Mouse (Mus musculus): ENCODE data around the gene Anks4b. TPM values are rescaled to one million over a fixed set of nuclear protein-coding genes. Genes with fewer than 3 reads are reported as not detected.

Anks4b gene
- polyA plus RNA-seq, 1 experiment from 2014 or later = not detected

DNA sequence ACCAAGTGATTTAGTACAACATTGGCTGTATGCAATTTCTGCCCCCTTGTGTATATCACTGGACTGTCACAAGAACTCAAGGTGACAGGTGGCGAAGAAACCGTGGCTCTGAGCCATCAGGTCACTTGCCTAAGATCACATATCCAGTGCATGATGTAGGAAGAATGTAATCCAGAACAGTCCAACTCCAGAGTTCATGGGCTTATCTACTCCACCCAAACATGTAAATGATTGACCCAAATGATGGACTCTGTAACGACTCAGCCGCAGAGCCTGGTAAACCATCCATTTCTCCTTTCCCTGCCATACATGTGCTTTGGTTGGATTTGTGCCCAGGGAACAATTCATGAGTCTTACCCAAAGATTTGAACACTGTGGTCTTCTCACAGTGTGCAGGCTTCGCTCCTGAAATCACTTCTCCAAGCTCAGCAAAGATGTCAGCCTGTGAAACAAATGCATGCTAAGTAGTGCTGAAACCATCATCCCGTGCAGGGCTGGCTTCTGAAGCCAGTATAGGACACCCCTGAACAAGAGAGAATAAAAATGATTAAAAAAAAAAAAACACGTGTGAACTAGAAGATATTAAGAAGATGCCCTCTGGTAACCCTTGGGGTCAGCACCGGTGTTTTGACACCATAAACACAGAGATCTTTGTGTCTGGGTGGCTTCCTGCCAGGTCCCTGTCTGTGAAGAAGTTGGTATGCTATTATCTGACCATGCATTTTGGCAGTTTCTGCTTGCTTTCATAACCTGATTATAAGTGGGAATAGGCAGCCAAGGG lies 15.9 kb downstream of the Anks4b start:
- Histone ChIP-seq H3K4me3 (no peak overlapping the region), H3K4me2 (no peak overlapping the region), H3K4me1 (replicated peaks) (peaks cover 7% of the 10 kb centered on the region), H3K27ac (peak overlapping the region; percentile 26; the same call in 1 of the 2 replicates), H3K9me3 (replicated peaks) (no peaks in the 10 kb centered on the region), H3K27me3 (no peaks in the 10 kb centered on the region), H3K9ac (no peak overlapping the region), H3K36me3 (no peaks in the 10 kb centered on the region)
- ATAC-seq (replicated peaks; ENCODE audit: insufficient number of reproducible peaks, insufficient read depth, low FRiP score, low read depth) = no peak
- WGBS = 54% methylated on average over 8 of the region's 8 CpGs

DNA sequence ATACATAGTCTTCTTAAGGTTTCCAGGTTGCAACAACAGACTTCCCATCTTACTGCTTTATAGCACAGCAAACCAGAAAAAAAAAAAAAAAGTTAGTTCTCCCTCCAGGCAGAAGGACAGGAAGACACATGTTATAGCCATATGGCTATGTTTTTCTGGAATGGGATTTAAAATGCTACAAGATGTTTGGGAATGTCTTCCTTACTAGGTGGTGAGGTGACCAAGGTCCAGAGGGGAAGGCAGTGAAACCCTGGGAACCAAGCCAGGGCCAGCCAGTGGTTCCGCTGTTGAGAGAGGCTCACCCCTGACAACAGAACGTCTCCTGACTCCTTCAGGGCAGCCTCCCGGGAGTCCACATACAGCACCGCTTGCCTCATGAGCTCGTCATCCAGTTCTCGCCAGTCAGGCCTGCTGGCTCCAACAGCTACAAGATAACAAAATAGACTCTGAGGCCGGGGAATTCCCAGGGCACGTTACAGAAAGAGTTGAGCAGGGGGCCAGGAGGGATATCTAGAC lies 16.6 kb downstream of the Anks4b start:
- ATAC-seq (replicated peaks; ENCODE audit: insufficient number of reproducible peaks, insufficient read depth, low FRiP score, low read depth) = peak; percentile 76
- Histone ChIP-seq H3K9me3 (replicated peaks) (no peaks in the 10 kb centered on the region), H3K27me3 (no peaks in the 10 kb centered on the region), H3K4me3 (no peak overlapping the region), H3K36me3 (no peaks in the 10 kb centered on the region), H3K27ac (peak overlapping the region; percentile 26), H3K4me2 (no peak overlapping the region), H3K4me1 (replicated peaks) (peaks cover 7% of the 10 kb centered on the region), H3K9ac (no peak overlapping the region)
- WGBS = 13% methylated on average over 8 of the region's 8 CpGs

DNA sequence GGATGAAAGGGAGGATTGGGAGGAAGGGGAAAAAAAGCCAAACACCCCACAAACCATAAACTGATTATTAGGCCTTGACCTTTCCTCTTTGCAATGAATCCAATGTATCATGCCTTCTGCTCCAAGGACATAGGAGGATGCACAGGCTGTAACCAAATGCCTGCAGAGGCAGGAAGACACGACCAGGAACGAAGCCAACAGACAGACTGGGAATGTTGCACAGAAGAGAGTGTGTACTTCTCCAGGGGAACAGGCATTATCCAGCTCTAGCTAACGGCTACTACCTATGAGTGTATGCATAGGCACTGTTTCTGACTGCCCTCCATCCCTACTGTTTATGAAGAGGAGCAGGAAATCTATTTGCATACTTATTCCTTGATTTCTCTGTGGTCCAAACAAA lies 18.5 kb downstream of the Anks4b start:
- H3K4me2 ChIP-seq = no peak overlapping the region
- no peaks in the 10 kb centered on the region for H3K27me3 ChIP-seq
- no peak overlapping the region for H3K27ac ChIP-seq
- ATAC-seq (replicated peaks; ENCODE audit: insufficient number of reproducible peaks, insufficient read depth, low FRiP score, low read depth) = no peak
- 40% methylated on average over 3 of the region's 3 CpGs for WGBS
- H3K9ac ChIP-seq = no peak overlapping the region
- no peaks in the 10 kb centered on the region for H3K36me3 ChIP-seq
- peaks cover 7% of the 10 kb centered on the region for H3K4me1 ChIP-seq (replicated peaks)
- no peaks in the 10 kb centered on the region for H3K9me3 ChIP-seq (replicated peaks)
- no peak overlapping the region for H3K4me3 ChIP-seq

DNA sequence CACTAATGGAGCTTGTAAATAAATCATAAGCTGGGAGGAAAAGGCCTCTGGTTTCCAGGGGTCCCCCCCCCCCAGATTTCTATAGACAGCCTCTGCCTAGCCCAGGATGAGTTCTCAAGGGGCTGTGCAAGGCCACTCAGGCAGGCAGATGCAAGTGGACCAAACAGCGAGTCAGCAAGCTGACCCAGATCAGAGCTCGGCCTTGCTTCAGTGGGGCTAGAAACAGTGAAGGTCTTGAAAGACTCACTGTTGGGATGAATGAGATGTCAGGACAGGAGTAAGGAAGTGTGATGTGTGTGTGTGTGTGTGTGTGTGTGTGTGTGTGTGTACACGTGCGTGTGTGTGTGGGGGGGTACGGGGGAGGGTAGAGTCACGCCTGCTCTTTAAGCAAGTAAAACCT lies 19.2 kb downstream of the Anks4b start:
- 78% methylated on average over 6 of the region's 6 CpGs for WGBS
- no peak overlapping the region for H3K9ac ChIP-seq
- H3K27ac ChIP-seq = no peak overlapping the region
- H3K36me3 ChIP-seq = no peaks in the 10 kb centered on the region
- peaks cover 7% of the 10 kb centered on the region for H3K4me1 ChIP-seq (replicated peaks)
- H3K9me3 ChIP-seq (replicated peaks) = no peaks in the 10 kb centered on the region
- H3K27me3 ChIP-seq = no peaks in the 10 kb centered on the region
- no peak overlapping the region for H3K4me2 ChIP-seq
- H3K4me3 ChIP-seq = no peak overlapping the region
- ATAC-seq (replicated peaks; ENCODE audit: insufficient number of reproducible peaks, insufficient read depth, low FRiP score, low read depth) = no peak

DNA sequence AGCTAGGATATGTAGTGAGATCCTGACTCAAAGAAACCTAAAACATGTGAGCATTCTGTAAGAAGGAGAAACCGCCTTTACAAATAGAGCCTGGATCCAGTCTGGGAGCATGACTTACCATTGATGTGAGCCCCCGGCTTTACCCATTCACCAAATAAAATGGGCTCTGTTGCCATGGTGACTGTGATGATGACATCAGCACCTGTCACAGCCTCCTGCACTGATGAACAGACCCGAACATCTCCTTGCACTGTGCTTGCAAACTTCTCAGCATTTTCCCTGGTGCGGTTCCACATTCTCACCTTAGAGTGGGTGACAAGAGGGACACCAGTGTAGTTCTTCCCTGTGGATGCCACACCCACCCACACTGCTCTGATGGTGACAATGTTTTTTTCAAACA lies 21.5 kb downstream of the Anks4b start:
- ATAC-seq (replicated peaks; ENCODE audit: insufficient number of reproducible peaks, insufficient read depth, low FRiP score, low read depth) = no peak
- Histone ChIP-seq H3K9ac (no peak overlapping the region), H3K36me3 (no peaks in the 10 kb centered on the region), H3K9me3 (replicated peaks) (no peaks in the 10 kb centered on the region), H3K4me3 (no peak overlapping the region), H3K27ac (no peak overlapping the region), H3K27me3 (peaks cover 12% of the 10 kb centered on the region), H3K4me2 (no peak overlapping the region), H3K4me1 (replicated peaks) (peaks cover 3% of the 10 kb centered on the region)
- WGBS = 78% methylated on average over 4 of the region's 4 CpGs

DNA sequence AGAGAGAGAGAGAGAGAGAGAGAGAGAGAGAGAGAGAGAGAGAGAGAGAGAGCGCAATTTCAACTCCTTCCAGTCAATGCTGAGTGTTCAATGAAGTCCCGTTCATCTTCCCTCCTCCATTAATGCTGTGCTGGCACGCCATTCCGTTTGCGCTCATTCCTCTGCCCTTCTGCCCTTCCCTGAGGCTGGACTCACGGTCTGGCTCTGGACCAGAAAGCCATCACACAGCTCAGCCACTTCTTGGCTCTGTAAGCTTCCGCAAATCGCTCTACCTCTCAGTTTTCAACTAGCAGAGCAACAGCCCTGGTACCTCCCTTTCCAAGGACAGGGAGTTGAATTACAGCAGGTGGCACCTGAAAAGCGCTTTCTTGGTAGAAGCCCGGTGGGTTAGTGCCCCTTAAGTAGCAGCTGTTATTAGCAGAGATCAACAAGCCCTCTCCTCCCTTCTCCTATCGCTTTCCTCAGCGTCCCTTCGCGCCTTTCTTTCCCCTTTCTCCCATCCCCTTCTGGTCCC lies 27.6 kb downstream of the Anks4b start:
- Histone ChIP-seq H3K4me2 (peak overlapping the region; percentile 54), H3K36me3 (no peaks in the 10 kb centered on the region), H3K4me3 (peak overlapping the region; percentile 27), H3K4me1 (replicated peaks) (peaks cover 10% of the 10 kb centered on the region), H3K9ac (no peak overlapping the region), H3K27ac (no peak overlapping the region), H3K9me3 (replicated peaks) (no peaks in the 10 kb centered on the region), H3K27me3 (peaks cover 42% of the 10 kb centered on the region)
- no peak for ATAC-seq (replicated peaks; ENCODE audit: insufficient number of reproducible peaks, insufficient read depth, low FRiP score, low read depth)
- 5% methylated on average over 14 of the region's 14 CpGs for WGBS

DNA sequence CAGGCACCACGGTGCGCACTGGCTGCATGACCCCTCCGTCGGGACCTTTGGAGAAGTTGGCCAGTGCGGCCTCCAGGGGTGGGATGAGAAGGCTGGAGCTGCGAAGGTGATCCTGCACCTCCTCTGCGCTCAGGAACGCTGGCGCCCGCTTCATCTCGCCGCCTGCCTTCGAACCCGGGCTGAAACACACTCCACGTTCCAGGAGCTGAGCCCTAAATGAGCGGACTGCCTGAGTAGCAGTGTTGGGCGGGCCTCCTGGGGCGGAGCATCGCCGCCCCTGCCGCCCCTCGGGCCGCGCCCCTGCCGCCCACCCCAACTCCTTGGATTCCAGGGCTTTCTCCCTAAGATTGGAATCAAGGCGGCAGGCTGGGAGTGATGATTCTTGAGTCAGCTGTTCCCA lies 28.1 kb downstream of the Anks4b start, which contains the start of gene Crym:
Gene Crym (minus strand): TSS at position 341 of the 400 bp plus-strand sequence.
- Histone ChIP-seq H3K9me3 (replicated peaks) (no peaks in the 10 kb centered on the region), H3K4me1 (replicated peaks) (peaks cover 11% of the 10 kb centered on the region), H3K27me3 (peaks cover 42% of the 10 kb centered on the region), H3K4me3 (peak within 1 kb of the TSS; percentile 27), H3K4me2 (peak within 1 kb of the TSS; percentile 54), H3K36me3 (no peaks in the 10 kb centered on the region), H3K27ac (no peak within 1 kb of the TSS), H3K9ac (no peak within 1 kb of the TSS)
- 3% methylated on average over 26 of the region's 26 CpGs for WGBS
- no peak for ATAC-seq (replicated peaks; ENCODE audit: insufficient number of reproducible peaks, insufficient read depth, low FRiP score, low read depth)

DNA sequence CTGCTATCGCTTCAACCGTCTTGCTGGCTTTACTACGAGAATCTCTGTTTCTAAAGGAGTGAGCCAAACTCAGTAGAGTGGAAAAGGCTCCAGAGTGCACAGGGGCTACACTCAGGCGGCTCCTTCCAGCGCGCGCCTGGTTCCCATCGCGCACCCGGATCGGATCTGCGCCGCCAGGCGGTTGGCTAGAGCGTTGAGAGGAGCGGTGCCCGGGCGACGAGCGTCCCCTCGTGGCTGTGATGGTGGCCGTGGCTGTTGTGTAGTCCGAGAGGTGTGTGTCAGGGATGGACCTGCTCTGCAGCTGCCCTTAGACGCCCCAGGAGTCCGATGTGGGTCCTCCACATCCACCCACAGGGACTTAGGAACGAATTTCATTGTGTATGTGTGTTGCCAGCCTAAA lies 30.1 kb downstream of the Anks4b start, which contains the start of gene Abca14:
Gene Abca14 (plus strand): TSS at position 173 of the 400 bp plus-strand sequence.
- no peak within 1 kb of the TSS for H3K9ac ChIP-seq
- H3K36me3 ChIP-seq = no peaks in the 10 kb centered on the region
- no peaks in the 10 kb centered on the region for H3K9me3 ChIP-seq (replicated peaks)
- no peak within 1 kb of the TSS for H3K27ac ChIP-seq
- peaks cover 11% of the 10 kb centered on the region for H3K4me1 ChIP-seq (replicated peaks)
- peak within 1 kb of the TSS; percentile 31; the same call in 1 of the 2 replicates for H3K4me2 ChIP-seq
- no peak within 1 kb of the TSS for H3K4me3 ChIP-seq
- ATAC-seq (replicated peaks; ENCODE audit: insufficient number of reproducible peaks, insufficient read depth, low FRiP score, low read depth) = peak; percentile 52
- peaks cover 42% of the 10 kb centered on the region for H3K27me3 ChIP-seq
- 4% methylated on average over 26 of the region's 26 CpGs for WGBS

DNA sequence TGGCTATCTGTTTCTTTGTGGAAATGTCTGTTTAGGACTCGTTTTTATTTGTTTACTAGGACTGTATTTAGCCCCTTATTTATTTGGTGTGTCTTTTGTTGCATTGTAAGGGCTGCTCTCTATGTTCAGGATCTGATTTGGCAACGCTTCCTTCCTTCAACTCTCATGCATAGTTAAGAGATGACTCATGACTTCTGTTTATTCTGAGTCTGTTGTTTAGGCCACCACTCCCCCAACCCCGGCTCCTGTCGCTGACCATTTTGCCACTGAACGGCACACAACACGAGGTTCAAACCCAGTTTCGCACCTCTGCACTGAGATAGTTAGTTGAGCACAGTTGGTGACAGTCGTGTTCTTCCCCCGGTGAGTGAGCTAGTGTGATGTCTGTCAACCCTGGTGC lies 32.3 kb downstream of the Anks4b start:
- 30% methylated on average over 9 of the region's 9 CpGs for WGBS
- ATAC-seq (replicated peaks; ENCODE audit: insufficient number of reproducible peaks, insufficient read depth, low FRiP score, low read depth) = no peak

DNA sequence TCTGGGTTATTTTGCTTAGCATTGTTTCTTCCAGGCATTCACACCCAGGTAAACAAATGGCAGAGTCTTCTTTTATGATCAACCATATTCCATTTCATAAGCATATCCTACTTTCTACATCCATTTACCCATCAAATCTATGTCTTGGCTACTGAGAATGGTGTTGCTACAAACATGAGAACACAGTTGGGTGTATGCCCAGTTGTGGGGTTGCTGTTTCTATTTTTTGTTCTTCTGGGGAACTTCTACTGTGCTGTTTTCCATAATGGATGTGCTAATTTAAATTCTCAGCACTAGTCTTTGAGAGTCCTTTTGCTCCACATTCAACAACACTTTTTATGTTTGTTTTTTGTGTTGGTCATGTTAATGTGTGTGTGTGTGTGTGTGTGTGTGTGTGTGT lies 54.9 kb downstream of the Anks4b start:
- H3K9me3 ChIP-seq (replicated peaks) = no peaks in the 10 kb centered on the region
- H3K4me2 ChIP-seq = no peak overlapping the region
- no peaks in the 10 kb centered on the region for H3K36me3 ChIP-seq
- H3K27me3 ChIP-seq = no peaks in the 10 kb centered on the region
- no peak overlapping the region for H3K4me3 ChIP-seq
- no peak for ATAC-seq (replicated peaks; ENCODE audit: insufficient number of reproducible peaks, insufficient read depth, low FRiP score, low read depth)
- H3K9ac ChIP-seq = no peak overlapping the region
- no peaks in the 10 kb centered on the region for H3K4me1 ChIP-seq (replicated peaks)
- H3K27ac ChIP-seq = no peak overlapping the region

More for the DNA sequence above, 32.3 kb downstream of the Anks4b start:
- Histone ChIP-seq H3K4me1 (replicated peaks) (peaks cover 11% of the 10 kb centered on the region), H3K27me3 (peaks cover 22% of the 10 kb centered on the region), H3K4me3 (no peak overlapping the region), H3K4me2 (no peak overlapping the region), H3K27ac (no peak overlapping the region), H3K9me3 (replicated peaks) (no peaks in the 10 kb centered on the region), H3K36me3 (no peaks in the 10 kb centered on the region), H3K9ac (no peak overlapping the region)

Measured in heart, embryonic 15.5 days (tissue).